In the genomic region with DNA sequence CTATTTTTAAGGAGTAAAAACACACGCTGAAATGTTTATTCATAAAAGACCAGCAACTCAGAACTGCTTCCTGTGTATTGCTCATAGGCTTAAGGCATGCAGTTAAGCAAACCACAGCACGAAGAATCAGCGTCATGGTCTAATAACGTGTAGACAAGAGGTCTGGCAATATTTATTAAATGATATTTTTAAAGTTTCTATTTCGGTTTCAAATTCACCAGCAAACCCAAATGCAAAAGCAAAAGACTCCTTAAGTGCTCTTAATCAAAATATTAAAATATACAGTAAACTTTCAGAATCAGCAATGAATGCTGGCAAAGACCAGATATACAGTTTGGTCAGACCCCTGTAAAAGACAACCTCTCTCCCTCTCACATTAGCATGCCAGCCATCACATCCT, we compare ENCODE assay signal across 8 mouse cellular contexts. TPM values are rescaled to one million over a fixed set of nuclear protein-coding genes. Genes with fewer than 3 reads are reported as not detected.
DNase-seq lines count a peak whose midpoint lies in the region; ATAC-seq and TF ChIP-seq lines count a peak whose summit lies in the region.

No protein-coding gene starts in this region.

- no peak for TF ChIP-seq CTCF in C2C12 (IDR thresholded peaks at IDR 0.05; ENCODE audit: control insufficient read depth, insufficient read depth, insufficient read length)
- TF ChIP-seq CTCF in forebrain, postnatal 0 days (IDR thresholded peaks at IDR 0.05; ENCODE audit: low read depth) = no peak

- no peak overlapping the region for H3K27ac ChIP-seq in forebrain, postnatal 0 days (ENCODE audit: low read depth, low read length)
- no peak overlapping the region for H3K27ac ChIP-seq in liver, embryonic 16.5 days (ENCODE audit: low read length)

- H3K79me3 ChIP-seq in C2C12 (ENCODE audit: low read depth) = peaks cover 35% of the 10 kb centered on the region

- H3K4me2 ChIP-seq in forebrain, postnatal 0 days (ENCODE audit: low read depth) = peak overlapping the region; percentile 48
- peak overlapping the region; percentile 77 for H3K4me2 ChIP-seq in liver, embryonic 16.5 days (ENCODE audit: low read depth, low read length)

- ATAC-seq in erythroblast, adult 5-6 weeks (replicated peaks; ENCODE audit: low FRiP score, poor library complexity, severe bottlenecking) = no peak
- no peak for ATAC-seq in forebrain, postnatal 0 days
- no peak for ATAC-seq in liver, embryonic 16.5 days (ENCODE audit: low read depth)

- peak overlapping the region; percentile 65 for H3K4me3 ChIP-seq in erythroblast, embryonic 14.5 days (replicated peaks)
- H3K4me3 ChIP-seq in C2C12 (ENCODE audit: insufficient read depth, poor library complexity, severe bottlenecking) = peak overlapping the region; percentile 44
- H3K4me3 ChIP-seq in forebrain, postnatal 0 days (ENCODE audit: low read depth, low read length) = peak overlapping the region; percentile 70
- peak overlapping the region; percentile 66 for H3K4me3 ChIP-seq in liver, embryonic 16.5 days (ENCODE audit: low read depth, low read length)

- peaks cover 36% of the 10 kb centered on the region for H3K27me3 ChIP-seq in erythroblast, embryonic 14.5 days (ENCODE audit: control insufficient read depth)
- H3K27me3 ChIP-seq in C2C12 (ENCODE audit: control insufficient read depth, insufficient read depth, insufficient read length) = no peaks in the 10 kb centered on the region
- no peaks in the 10 kb centered on the region for H3K27me3 ChIP-seq in forebrain, postnatal 0 days (ENCODE audit: insufficient read depth, low read length)
- peaks cover 5% of the 10 kb centered on the region for H3K27me3 ChIP-seq in liver, embryonic 16.5 days (ENCODE audit: control insufficient read depth, insufficient read depth, low read depth, low read length)

- H3K9me3 ChIP-seq in erythroblast, embryonic 14.5 days (ENCODE audit: control insufficient read depth, low read length) = peaks cover 4% of the 10 kb centered on the region; the same call in 1 of the 2 replicates
- no peaks in the 10 kb centered on the region for H3K9me3 ChIP-seq in forebrain, postnatal 0 days (ENCODE audit: low read length)
- H3K9me3 ChIP-seq in liver, embryonic 16.5 days (replicated peaks; ENCODE audit: control insufficient read depth, low read length) = no peaks in the 10 kb centered on the region

- no peaks in the 10 kb centered on the region for H3K36me3 ChIP-seq in erythroblast, embryonic 14.5 days (ENCODE audit: control insufficient read depth)
- H3K36me3 ChIP-seq in C2C12 (ENCODE audit: control insufficient read depth, insufficient read depth) = peaks cover 10% of the 10 kb centered on the region
- no peaks in the 10 kb centered on the region for H3K36me3 ChIP-seq in forebrain, postnatal 0 days (ENCODE audit: insufficient read depth)
- no peaks in the 10 kb centered on the region for H3K36me3 ChIP-seq in liver, embryonic 16.5 days (ENCODE audit: control insufficient read depth, insufficient read depth)

- peaks cover 13% of the 10 kb centered on the region for H3K4me1 ChIP-seq in erythroblast, embryonic 14.5 days (ENCODE audit: control insufficient read depth)
- 0 out of 2 replicates have a peak, but pooled peaks cover 4% of the 10 kb centered on the region for H3K4me1 ChIP-seq in forebrain, postnatal 0 days (ENCODE audit: insufficient read depth)
- H3K4me1 ChIP-seq in liver, embryonic 16.5 days (ENCODE audit: control insufficient read depth, low read depth, low read length) = no peaks in the 10 kb centered on the region; the same call in 1 of the 2 replicates

- H3K9ac ChIP-seq in forebrain, postnatal 0 days = peak overlapping the region; percentile 64
- no peak overlapping the region; the same call in 1 of the 2 replicates for H3K9ac ChIP-seq in liver, embryonic 16.5 days (ENCODE audit: low read depth, low read length)

- WGBS in forebrain, postnatal 0 days = 66% methylated on average over 5 of the region's 5 CpGs
- WGBS in liver, embryonic 16.5 days (ENCODE audit: insufficient replicate concordance) = 41% methylated on average over 5 of the region's 5 CpGs

- H3K79me2 ChIP-seq in C2C12 (ENCODE audit: control insufficient read depth, insufficient read depth) = peaks cover 54% of the 10 kb centered on the region

- no peak for DNase-seq in forebrain, postnatal 0 days
- no peak for DNase-seq in right cerebral cortex, adult 18-20 months
- DNase-seq in layer of hippocampus, adult 9-11 months = no peak
- DNase-seq in kidney, adult 9 months = no peak

- H3ac ChIP-seq in C2C12 (ENCODE audit: control insufficient read depth, insufficient read length, low read depth) = peak overlapping the region; percentile 10

TF ChIP-seq in C2C12, 6 proteins besides CTCF, POLR2A, EP300 and RAD21:
- TF ChIP-seq MYOD1 (IDR thresholded peaks at IDR 0.05; ENCODE audit: control insufficient read depth, insufficient read length, low read depth) (no peak), FOSL1 (IDR thresholded peaks at IDR 0.05; ENCODE audit: insufficient read depth, low read length, poor library complexity, severe bottlenecking) (no peak), MYOG (IDR thresholded peaks at IDR 0.05; ENCODE audit: control insufficient read depth, extremely low read depth, insufficient read length) (no peak), MAX (IDR thresholded peaks at IDR 0.05) (no peak), CEBPB (IDR thresholded peaks at IDR 0.05; ENCODE audit: low read depth) (no peak), USF1 (IDR thresholded peaks at IDR 0.05; ENCODE audit: low read depth) (no peak)

RNA-seq across cellular contexts. Expression of a gene that starts 1.0 kb away (rescaled TPM):
- 0.05 and 0.07 TPM in 2 replicates for polyA plus RNA-seq in erythroblast, embryonic 14.5 days (2012)
- 4.0 and 4.2 TPM in 2 replicates for total RNA-seq in erythroblast, adult 5-6 weeks (2015; ENCODE audit: low replicate concordance)
- 0.51 and 3.8 TPM in 2 replicates for total RNA-seq in erythroblast, adult 5-6 weeks (2017; ENCODE audit: low replicate concordance)
- 59.0 TPM for polyA plus RNA-seq in C2C12 (2012; fragmentation: generic; extraction: Trizol)
- 125 and 135 TPM in 2 replicates for total RNA-seq in forebrain, postnatal 0 days (2014; rRNA removed)
- 131 and 136 TPM in 2 replicates for polyA plus RNA-seq in forebrain, postnatal 0 days (2015; fragmentation: Nextera tagmentation; extraction: Ambion mirVana)
- 6.0 and 8.4 TPM in 2 replicates for polyA plus RNA-seq in liver, embryonic 16.5 days (2015; fragmentation: Nextera tagmentation; extraction: Ambion mirVana)
